Mouse (Mus musculus): Measurements from ENCODE around the gene Rnf130.

Rnf130 gene

GRCm38 (mm10) chr11:50025721-50026520 lies 775 bp downstream of the Rnf130 start:
- no peak for DNase-seq

- DNase-seq = no peak
These were observed 1.5 kb downstream of the Rnf130 start for GRCm38 (mm10) chr11:50026521-50027090.

GRCm38 (mm10) chr11:50028416-50028815 lies 3.3 kb downstream of the Rnf130 start:
- DNase-seq = peak; percentile 57

- no peak for DNase-seq
These were observed 9.0 kb downstream of the Rnf130 start for GRCm38 (mm10) chr11:50034155-50034554.

GRCm38 (mm10) chr11:50035726-50036125 lies 10.6 kb downstream of the Rnf130 start:
- no peak for DNase-seq

GRCm38 (mm10) chr11:50036781-50037460 lies 11.8 kb downstream of the Rnf130 start:
- no peak for DNase-seq

GRCm38 (mm10) chr11:50038757-50039156 lies 13.6 kb downstream of the Rnf130 start:
- DNase-seq = no peak

- no peak for DNase-seq
These were observed 16.0 kb downstream of the Rnf130 start for GRCm38 (mm10) chr11:50041148-50041547.

GRCm38 (mm10) chr11:50042345-50042997 lies 17.3 kb downstream of the Rnf130 start:
- no peak for DNase-seq

GRCm38 (mm10) chr11:50044454-50044853 lies 19.3 kb downstream of the Rnf130 start:
- no peak for DNase-seq

GRCm38 (mm10) chr11:50047610-50048009 lies 22.5 kb downstream of the Rnf130 start:
- no peak for DNase-seq

- no peak for DNase-seq
These were observed 23.0 kb downstream of the Rnf130 start for GRCm38 (mm10) chr11:50048115-50048514.

GRCm38 (mm10) chr11:50050392-50050791 lies 25.2 kb downstream of the Rnf130 start:
- DNase-seq = no peak

- DNase-seq = no peak
These were observed 32.6 kb downstream of the Rnf130 start for GRCm38 (mm10) chr11:50057713-50058112.

- DNase-seq = no peak
These were observed 33.1 kb downstream of the Rnf130 start for GRCm38 (mm10) chr11:50058277-50058676.

- DNase-seq = no peak
These were observed 33.9 kb downstream of the Rnf130 start for GRCm38 (mm10) chr11:50059045-50059444.

- peak; percentile 32 for DNase-seq
These were observed 37.0 kb downstream of the Rnf130 start for GRCm38 (mm10) chr11:50062116-50062515.

GRCm38 (mm10) chr11:50066088-50066487 lies 40.9 kb downstream of the Rnf130 start:
- DNase-seq = no peak

- no peak for DNase-seq
These were observed 48.7 kb downstream of the Rnf130 start for GRCm38 (mm10) chr11:50073830-50074229.

- no peak for DNase-seq
These were observed 51.6 kb downstream of the Rnf130 start for GRCm38 (mm10) chr11:50076756-50077155.

GRCm38 (mm10) chr11:50081365-50082190 lies 56.4 kb downstream of the Rnf130 start:
- no peak for DNase-seq

GRCm38 (mm10) chr11:50086211-50086610 lies 61.1 kb downstream of the Rnf130 start:
- no peak for DNase-seq

Data from embryo, embryonic 11 days (tissue).